Mouse (Mus musculus) embryonic facial prominence, embryonic 11.5 days (tissue): ENCODE measurements around the gene Hp1bp3. TPM values are rescaled to one million over a fixed set of nuclear protein-coding genes. Genes with fewer than 3 reads are reported as not detected.

Source experiments
- ATAC-seq: fragments of 200-750 bp; cut with Nextera tagmentation; replicated peaks from 2 replicates; pipeline ENCODE4 v1.8.0; 2017; ENCODE audit warnings: low read depth; ENCODE audit not compliant: insufficient number of reproducible peaks, low FRiP score, low TSS enrichment
- DNase-seq: peaks from one replicate; pipeline ENCODE4 v3.0.0-alpha.2; 2015; ENCODE audit warnings: low spot score
- H3K27ac ChIP-seq: fragments of 300-500 bp; sonication (generic); replicated peaks from 2 replicates; pipeline ENCODE4 v1.5.1; 2014; ENCODE audit warnings: mild to moderate bottlenecking, low read depth, low read length, control low read depth
- H3K27me3 ChIP-seq: fragments of 300-500 bp; sonication (generic); 2 replicates; pipeline ENCODE4 v1.6.1; 2014; ENCODE audit warnings: mild to moderate bottlenecking, low read length, moderate library complexity, mixed read lengths; ENCODE audit not compliant: control insufficient read depth, insufficient read depth
- H3K36me3 ChIP-seq: fragments of 300-500 bp; sonication (generic); replicated peaks from 2 replicates; pipeline ENCODE4 v1.6.1; 2014; ENCODE audit warnings: low read depth, mild to moderate bottlenecking, low read length, moderate library complexity, mixed read lengths; ENCODE audit not compliant: control insufficient read depth, insufficient read depth
- H3K4me1 ChIP-seq: fragments of 300-500 bp; sonication (generic); 2 replicates; pipeline ENCODE4 v1.6.1; 2014; ENCODE audit warnings: low read length, mixed read lengths; ENCODE audit not compliant: control insufficient read depth, insufficient read depth
- H3K4me2 ChIP-seq: fragments of 300-500 bp; sonication (generic); 2 replicates; pipeline ENCODE4 v1.6.1; 2014; ENCODE audit warnings: low read depth, mild to moderate bottlenecking, control low read depth, low read length, moderate library complexity
- H3K4me3 ChIP-seq: fragments of 300-500 bp; sonication (generic); 2 replicates; pipeline ENCODE4 v1.5.1; 2014; ENCODE audit warnings: low read depth, low read length, control low read depth
- H3K9ac ChIP-seq: fragments of 300-500 bp; sonication (generic); replicated peaks from 2 replicates; pipeline ENCODE4 v1.6.1; 2014; ENCODE audit warnings: mild to moderate bottlenecking, control low read depth, low read length
- H3K9me3 ChIP-seq: fragments of 300-500 bp; sonication (generic); replicated peaks from 2 replicates; pipeline ENCODE4 v1.6.1; 2016; ENCODE audit warnings: mild to moderate bottlenecking, low read length, inconsistent platforms, mixed read lengths; ENCODE audit not compliant: control insufficient read depth
- WGBS: fragments of 180-500 bp; shearing (Covaris S2); extraction: QIAGEN DNeasy Blood & Tissue Kit; methylation state at CpG from one replicate; pipeline ENCODE4 v1.1.7; 2014; 5-methylcytosine and 5-hydroxymethylcytosine counted together
- polyA plus RNA-seq: library from polyadenylated mRNA; unstranded; fragments of >200 nt; fragmentation: Nextera tagmentation; extraction: Ambion mirVana; gene quantifications from 2 replicates; pipeline ENCODE4 v1.2.1, GENCODE M21; 2014

The Hp1bp3 gene
- polyA plus RNA-seq, 1 experiment from 2014 or later = 201 TPM

DNA sequence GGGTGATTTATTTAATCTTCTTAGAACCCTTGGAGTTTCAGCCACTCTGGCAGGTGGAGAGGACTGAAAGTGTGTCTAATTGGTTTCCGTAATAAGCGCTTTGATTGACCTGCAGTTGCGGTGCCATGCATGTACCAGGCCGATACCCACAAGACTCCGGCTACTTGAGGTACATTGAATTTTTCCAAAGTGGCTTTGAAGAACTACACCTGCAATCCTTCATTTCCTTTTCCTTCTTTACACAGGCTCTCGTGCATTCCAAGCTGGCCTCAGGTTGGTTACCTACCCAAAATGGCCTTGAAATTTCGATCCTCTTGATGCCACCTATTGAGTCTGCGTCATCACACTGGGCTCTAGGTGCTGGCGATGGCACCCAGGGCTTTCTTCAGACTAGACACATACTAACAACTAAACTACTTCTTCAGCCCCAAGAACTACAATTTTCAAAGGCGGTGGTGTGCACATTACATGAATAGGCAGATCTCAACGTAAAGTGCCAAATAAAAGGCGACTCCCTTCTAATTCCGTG, 361 bp upstream of the Hp1bp3 start:
- Histone ChIP-seq H3K27me3 (no peaks in the 10 kb centered on the region), H3K9me3 (no peaks in the 10 kb centered on the region), H3K27ac (peak overlapping the region; percentile 97), H3K9ac (peak overlapping the region; percentile 96), H3K4me3 (peak overlapping the region; percentile 91), H3K36me3 (no peaks in the 10 kb centered on the region), H3K4me1 (no peaks in the 10 kb centered on the region; the same call in 1 of the 2 replicates), H3K4me2 (peak overlapping the region; percentile 68)
- 51% methylated on average over 13 of the region's 13 CpGs for WGBS
- peak; percentile 9 for DNase-seq
- no peak for ATAC-seq

DNA sequence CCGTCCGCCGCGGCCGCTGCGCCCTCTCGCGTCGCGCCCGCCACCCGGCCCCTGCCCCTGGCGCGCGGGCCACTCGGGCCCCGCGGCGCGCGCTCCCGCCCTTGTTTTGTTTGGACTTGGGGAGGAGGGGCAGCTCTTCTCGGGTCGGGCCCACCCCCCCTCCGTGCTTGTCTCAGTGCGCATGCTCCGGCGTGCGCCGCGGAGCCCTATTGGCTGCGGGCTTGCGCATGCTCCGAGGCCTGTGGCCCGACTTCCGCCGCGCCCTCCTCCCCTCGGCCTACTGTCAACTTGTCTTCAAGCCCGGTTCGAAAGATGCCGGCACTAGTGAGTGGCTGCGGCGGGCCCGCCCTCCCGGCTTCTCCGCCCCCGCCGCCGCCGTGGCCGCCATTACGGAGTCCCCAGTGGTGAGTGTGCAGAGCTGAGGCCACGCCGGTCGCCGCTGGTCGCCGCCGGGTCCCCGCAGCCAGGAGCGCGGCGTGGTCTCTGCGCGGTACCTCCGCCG, 846 bp downstream of the Hp1bp3 start:
- WGBS = under 1% methylated on average over 46 of the region's 68 CpGs
- peak; percentile 93 for ATAC-seq
- Histone ChIP-seq H3K4me1 (no peaks in the 10 kb centered on the region; the same call in 1 of the 2 replicates), H3K9me3 (no peaks in the 10 kb centered on the region), H3K9ac (peak overlapping the region; percentile 96), H3K27me3 (no peaks in the 10 kb centered on the region), H3K4me3 (peak overlapping the region; percentile 91), H3K36me3 (no peaks in the 10 kb centered on the region), H3K27ac (peak overlapping the region; percentile 97), H3K4me2 (peak overlapping the region; percentile 68)
- peak; percentile 98 for DNase-seq

DNA sequence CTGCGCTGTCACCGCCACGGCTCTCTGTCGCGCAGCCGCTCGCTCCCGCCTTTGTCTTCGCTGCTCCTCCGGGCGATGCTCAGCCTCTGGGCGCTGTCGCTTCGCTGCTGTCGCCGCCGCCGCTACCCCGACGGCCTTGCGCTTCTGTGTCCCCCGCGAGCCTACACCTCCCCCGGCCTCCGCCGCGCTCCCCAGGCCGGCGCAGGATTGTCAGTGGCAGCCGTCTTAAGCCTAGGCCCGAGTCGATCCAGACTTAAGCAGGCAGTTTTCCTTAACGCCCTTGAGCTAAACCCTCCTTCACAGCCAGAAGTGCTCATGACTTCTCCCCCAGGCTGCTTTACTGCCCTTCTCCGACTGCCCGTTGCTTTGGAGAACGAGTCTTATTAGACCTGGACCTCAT, 1.3 kb downstream of the Hp1bp3 start:
- no peaks in the 10 kb centered on the region for H3K9me3 ChIP-seq
- no peaks in the 10 kb centered on the region; the same call in 1 of the 2 replicates for H3K4me1 ChIP-seq
- H3K36me3 ChIP-seq = no peaks in the 10 kb centered on the region; the same call in 1 of the 2 replicates
- H3K27ac ChIP-seq = peak overlapping the region; percentile 81
- under 1% methylated on average over 36 of the region's 36 CpGs for WGBS
- peak overlapping the region; percentile 91 for H3K4me3 ChIP-seq
- ATAC-seq (0 out of 2 replicates have a peak, but pooled peaks have one; percentile 10), DNase-seq (peak; percentile 8)
- H3K9ac ChIP-seq = peak overlapping the region; percentile 96
- no peaks in the 10 kb centered on the region for H3K27me3 ChIP-seq
- peak overlapping the region; percentile 51 for H3K4me2 ChIP-seq

DNA sequence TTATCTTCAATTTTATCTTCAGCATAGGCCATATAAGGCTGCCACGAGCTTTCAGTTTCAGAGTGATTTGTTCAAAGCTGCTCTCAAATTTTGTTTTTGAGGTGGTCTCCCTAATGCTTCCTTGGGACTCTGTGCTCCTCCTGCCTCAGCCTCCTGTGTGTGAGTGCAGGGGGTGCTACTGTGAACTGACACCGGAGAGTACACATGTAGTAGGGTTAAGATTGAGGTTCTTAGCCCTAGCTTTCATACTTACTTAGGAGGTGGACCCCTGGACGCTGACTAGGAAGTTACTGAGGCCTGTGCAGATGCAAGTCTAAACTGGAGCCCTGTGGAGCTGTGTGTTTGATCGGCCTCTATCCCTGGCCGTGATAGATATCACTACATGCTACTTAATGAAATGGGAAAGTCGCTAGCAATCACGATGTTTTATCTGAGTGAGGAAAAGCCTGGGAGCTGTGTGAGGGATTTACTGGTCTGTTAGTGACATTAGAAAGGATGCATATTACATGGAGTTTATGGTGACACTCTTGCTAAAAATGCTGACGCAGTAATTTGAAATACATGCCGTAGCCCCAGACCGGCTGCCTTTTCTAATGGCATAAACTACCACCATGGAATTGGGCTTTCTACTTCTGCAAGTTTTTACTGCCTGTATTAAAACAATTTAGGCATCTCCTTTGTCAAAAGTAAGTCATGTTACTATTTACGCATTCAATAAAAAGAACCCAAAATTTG, 2.0 kb downstream of the Hp1bp3 start:
- Histone ChIP-seq H3K9me3 (no peaks in the 10 kb centered on the region), H3K4me1 (no peaks in the 10 kb centered on the region; the same call in 1 of the 2 replicates), H3K4me3 (peak overlapping the region; percentile 91), H3K27ac (no peak overlapping the region), H3K36me3 (no peaks in the 10 kb centered on the region; the same call in 1 of the 2 replicates), H3K27me3 (no peaks in the 10 kb centered on the region), H3K9ac (peak overlapping the region; percentile 96), H3K4me2 (peak overlapping the region; percentile 51)
- no peak for DNase-seq
- WGBS = 82% methylated on average over 11 of the region's 11 CpGs
- no peak for ATAC-seq

DNA sequence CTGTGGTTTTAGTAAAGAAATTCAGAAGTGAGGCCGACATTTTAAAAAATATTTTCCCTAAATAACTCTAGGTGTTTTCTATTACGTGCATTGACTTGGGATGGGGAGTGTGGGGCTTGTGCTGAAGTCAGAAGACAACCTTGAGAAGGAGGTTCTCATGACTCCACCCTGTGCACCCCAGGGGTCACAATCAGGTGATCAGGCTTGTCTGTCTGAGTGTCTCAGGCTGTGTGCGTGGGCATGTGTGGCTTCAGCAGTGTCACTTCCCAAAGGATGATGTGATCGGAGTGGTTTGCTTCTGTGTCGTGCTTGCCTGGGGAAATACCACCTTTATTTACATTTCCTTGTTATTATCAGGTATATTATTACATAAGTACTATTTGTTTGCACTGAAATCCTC, 3.2 kb downstream of the Hp1bp3 start:
- Histone ChIP-seq H3K4me3 (no peak overlapping the region), H3K9ac (no peak overlapping the region), H3K9me3 (no peaks in the 10 kb centered on the region), H3K27me3 (no peaks in the 10 kb centered on the region), H3K4me2 (no peak overlapping the region), H3K4me1 (no peaks in the 10 kb centered on the region; the same call in 1 of the 2 replicates), H3K36me3 (peaks cover 4% of the 10 kb centered on the region; the same call in 1 of the 2 replicates), H3K27ac (no peak overlapping the region)
- DNase-seq = no peak
- no peak for ATAC-seq
- 87% methylated on average over 5 of the region's 5 CpGs for WGBS

DNA sequence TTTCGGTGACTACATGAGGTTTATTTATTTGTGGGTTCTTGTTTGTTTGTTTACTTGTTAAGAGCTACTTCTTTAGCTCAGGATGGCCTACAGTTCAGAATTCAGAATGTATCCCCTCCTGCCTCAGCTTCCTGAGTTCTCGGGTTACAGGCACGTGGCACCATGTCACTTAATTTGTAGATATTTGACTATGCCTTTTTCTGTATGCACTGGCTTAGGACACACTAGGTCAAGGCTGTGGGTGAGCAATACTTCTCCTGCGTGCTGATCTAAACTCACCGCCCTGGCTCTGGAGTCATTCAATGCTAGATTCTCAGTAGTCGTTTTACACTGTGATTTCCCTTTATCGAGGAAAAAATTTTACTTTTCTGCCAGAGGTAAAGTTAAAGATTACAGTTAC, 4.7 kb downstream of the Hp1bp3 start:
- Histone ChIP-seq H3K27ac (no peak overlapping the region), H3K4me1 (no peaks in the 10 kb centered on the region; the same call in 1 of the 2 replicates), H3K4me3 (no peak overlapping the region), H3K36me3 (peaks cover 4% of the 10 kb centered on the region), H3K9ac (no peak overlapping the region), H3K4me2 (no peak overlapping the region), H3K9me3 (no peaks in the 10 kb centered on the region), H3K27me3 (no peaks in the 10 kb centered on the region)
- 82% methylated on average over 7 of the region's 7 CpGs for WGBS
- ATAC-seq = no peak
- no peak for DNase-seq

DNA sequence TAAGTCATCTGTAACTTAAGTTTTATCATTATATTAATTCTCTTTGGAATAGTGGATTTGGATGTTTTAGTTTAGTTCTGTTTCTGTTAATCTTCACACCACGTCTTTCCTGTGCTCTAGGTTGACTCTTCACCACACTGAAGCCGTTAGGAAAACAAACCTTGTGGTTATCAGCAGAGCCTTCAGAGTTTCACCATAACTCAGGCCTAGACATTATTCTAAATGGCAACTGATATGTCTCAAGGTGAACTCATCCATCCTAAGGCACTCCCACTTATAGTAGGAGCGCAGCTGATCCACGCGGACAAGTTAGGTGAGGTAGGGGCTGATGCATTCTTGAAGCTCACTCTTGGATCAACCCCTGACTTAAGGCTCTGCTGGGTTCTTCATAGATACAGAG, 5.3 kb downstream of the Hp1bp3 start:
- Histone ChIP-seq H3K9ac (no peak overlapping the region), H3K4me1 (no peaks in the 10 kb centered on the region; the same call in 1 of the 2 replicates), H3K27ac (no peak overlapping the region), H3K36me3 (peaks cover 9% of the 10 kb centered on the region), H3K4me2 (no peak overlapping the region), H3K9me3 (no peaks in the 10 kb centered on the region), H3K4me3 (no peak overlapping the region), H3K27me3 (no peaks in the 10 kb centered on the region)
- DNase-seq = no peak
- 91% methylated on average over 5 of the region's 5 CpGs for WGBS
- no peak for ATAC-seq

DNA sequence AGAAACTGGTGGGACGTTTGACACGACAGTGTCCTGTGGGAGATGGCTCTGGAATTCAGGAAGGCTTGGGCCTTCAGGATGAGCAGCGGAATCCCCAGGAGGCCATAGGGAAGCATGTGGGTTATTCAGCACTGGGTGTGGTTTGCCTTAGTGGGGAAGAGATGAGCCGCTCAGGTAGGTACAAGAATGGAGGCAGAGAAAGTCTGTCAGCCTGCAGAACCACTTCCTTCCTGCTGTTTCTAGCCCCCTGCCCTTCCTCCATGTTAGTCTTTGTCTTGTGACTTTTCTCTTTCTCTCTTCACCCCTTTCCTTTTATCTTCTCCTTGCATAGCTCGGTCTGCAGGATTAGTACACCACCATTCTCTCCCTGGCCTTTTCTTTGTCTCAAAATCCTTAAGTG, 6.3 kb downstream of the Hp1bp3 start:
- Histone ChIP-seq H3K27ac (no peak overlapping the region), H3K4me3 (no peak overlapping the region), H3K36me3 (peaks cover 9% of the 10 kb centered on the region), H3K9me3 (no peaks in the 10 kb centered on the region), H3K27me3 (no peaks in the 10 kb centered on the region), H3K9ac (no peak overlapping the region), H3K4me1 (no peaks in the 10 kb centered on the region; the same call in 1 of the 2 replicates), H3K4me2 (no peak overlapping the region)
- DNase-seq (no peak), ATAC-seq (no peak)
- WGBS = 90% methylated on average over 5 of the region's 5 CpGs
